Mouse (Mus musculus): Measurements from ENCODE around the gene Xpa.

- no peak for TF ChIP-seq CTCF (IDR thresholded peaks at IDR 0.05)
- no peak for TF ChIP-seq EP300 (IDR thresholded peaks at IDR 0.05)
Measured at GRCm38 (mm10) chr4:46196513-46196912, 402 bp upstream of the Xpa start.

All from lung, postnatal 0 days (tissue).